Mouse (Mus musculus) bone marrow, adult 2 months (tissue): ENCODE measurements around the gene Adcy10.

Experiments used
- CTCF ChIP-seq: fragments of 200-500 bp; IDR thresholded peaks from 2 replicates; pipeline ENCODE4 v1.5.1; 2011; ENCODE audit warnings: low read length, control low read depth; ENCODE audit not compliant: control insufficient read depth, insufficient read depth
- POLR2A ChIP-seq: fragments of 200-500 bp; IDR thresholded peaks from 2 replicates; pipeline ENCODE4 v1.6.1; 2011; ENCODE audit warnings: low read depth, mild to moderate bottlenecking, control low read depth, low read length, borderline replicate concordance; ENCODE audit not compliant: control insufficient read depth

- TF ChIP-seq POLR2A: no peak
- no peak for TF ChIP-seq CTCF
These were observed 132.3 kb downstream of the Adcy10 start for GRCm38 (mm10) chr1:165617166-165617891.
